Mouse (Mus musculus) kidney, adult 2 months (tissue): ENCODE results near the gene Serpinh1.

Source experiments
- CTCF ChIP-seq: fragments of 200-500 bp; conservative IDR thresholded peaks from 2 replicates; pipeline ENCODE4 v1.5.1; 2011; ENCODE audit warnings: low read depth, mild to moderate bottlenecking, control low read depth, low read length, moderate library complexity, mixed read lengths; ENCODE audit not compliant: insufficient read depth, insufficient read length
- POLR2A ChIP-seq: fragments of 200-500 bp; IDR thresholded peaks from one replicate; pipeline ENCODE4 v1.6.1; 2011; ENCODE audit warnings: low read depth, low read length, control low read depth

GRCm38 (mm10) chr7:99312671-99313143 lies 40.3 kb downstream of the Serpinh1 start:
- TF ChIP-seq CTCF (no peak), POLR2A (no peak)
